In the genomic region with DNA sequence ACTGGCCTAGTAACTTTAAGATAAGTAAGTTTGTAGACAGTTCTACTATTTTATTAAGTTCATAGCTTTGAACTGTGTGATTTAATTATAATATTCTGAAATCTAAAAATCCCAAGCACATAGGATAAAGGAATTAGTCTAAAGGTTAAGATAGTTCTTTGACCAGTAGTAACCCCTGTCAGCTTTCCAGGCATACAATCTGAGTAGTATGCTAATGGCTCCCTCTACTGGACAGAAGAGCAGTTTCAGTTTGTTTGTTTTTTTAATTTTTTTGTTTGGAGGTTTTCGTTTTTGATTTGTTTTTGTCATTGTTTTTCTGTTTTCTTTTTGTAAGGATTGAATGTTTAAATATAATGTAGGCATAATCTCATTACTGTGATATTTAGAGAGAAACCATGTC, we compare ENCODE assay signal across 10 mouse cellular contexts. TPM values are rescaled to one million over a fixed set of nuclear protein-coding genes. Genes with fewer than 3 reads are reported as not detected.
A peak's percentile ranks its signal among the peaks of the same experiment; 100 is the strongest.
DNase-seq lines count a peak whose midpoint lies in the region; ATAC-seq and TF ChIP-seq lines count a peak whose summit lies in the region.
"Had no signal": no experiment of that assay in that cellular context is flagged by ENCODE, and none has a peak within 500 bp of the region (broad histone marks: within the 10 kb centered on the region; RNA-seq: fewer than 3 reads in every experiment).

No protein-coding gene starts in this region.

- H3K27ac ChIP-seq in heart, embryonic 10.5 days, result no peak overlapping the region
- H3K27ac ChIP-seq in neural tube, embryonic 13.5 days (replicated peaks), result no peak overlapping the region
- H3K27ac ChIP-seq in embryonic fibroblast, embryonic 13.5 days (ENCODE audit: insufficient read depth, low read length), result no peak overlapping the region
- H3K27ac ChIP-seq: embryonic facial prominence, embryonic 12.5 days had no signal

- DNase-seq in heart, adult 8-10 months (ENCODE audit: low spot score), result peak; percentile 55
- DNase-seq in heart, embryonic 10.5 days (ENCODE audit: low spot score), result no peak
- no peak for DNase-seq in neural tube, embryonic 10.5 days (ENCODE audit: extremely low spot score, low spot score)
- peak; percentile 57 for DNase-seq in skeletal muscle tissue, adult 2 months (ENCODE audit: low read depth, low spot score)
- DNase-seq in adrenal gland, adult 18-20 months (ENCODE audit: low spot score in 2 of 2), result no peak
- no peak for DNase-seq in frontal cortex, postnatal 36 days (ENCODE audit: low spot score in 2 of 2)

- 0 out of 2 replicates have a peak, but pooled peaks have one; percentile 8 for ATAC-seq in neural tube, embryonic 13.5 days (ENCODE audit: low read depth)

- TF ChIP-seq POLR2A in embryonic fibroblast, embryonic 13.5 days (IDR thresholded peaks at IDR 0.05; ENCODE audit: low read depth, low read length), result no peak

- H3K4me2 ChIP-seq in neural tube, embryonic 13.5 days, result no peak overlapping the region
- H3K4me2 ChIP-seq: embryonic facial prominence, embryonic 12.5 days had no signal

- no peaks in the 10 kb centered on the region for H3K27me3 ChIP-seq in heart, embryonic 10.5 days (ENCODE audit: insufficient read depth, poor library complexity, severe bottlenecking)
- no peaks in the 10 kb centered on the region for H3K27me3 ChIP-seq in neural tube, embryonic 13.5 days
- H3K27me3 ChIP-seq: embryonic facial prominence, embryonic 12.5 days; megakaryocyte, embryonic 14.5 days had no signal

- H3K9ac ChIP-seq in neural tube, embryonic 13.5 days, result no peak overlapping the region
- H3K9ac ChIP-seq: embryonic facial prominence, embryonic 12.5 days had no signal

- TF ChIP-seq CTCF in embryonic fibroblast, embryonic 13.5 days (IDR thresholded peaks at IDR 0.05; ENCODE audit: borderline replicate concordance, insufficient read depth, low read length), result 0 out of 2 replicates have a peak, but pooled peaks have one; percentile 11

- WGBS in heart, embryonic 10.5 days, result 10% methylated on average over 1 of the region's 1 CpGs
- WGBS in neural tube, embryonic 13.5 days, result 24% methylated on average over 1 of the region's 1 CpGs

- H3K4me1 ChIP-seq in heart, embryonic 10.5 days, result no peaks in the 10 kb centered on the region
- peaks cover 9% of the 10 kb centered on the region for H3K4me1 ChIP-seq in neural tube, embryonic 13.5 days (replicated peaks)
- no peaks in the 10 kb centered on the region for H3K4me1 ChIP-seq in embryonic fibroblast, embryonic 13.5 days (ENCODE audit: control insufficient read depth, insufficient read depth, low read length)
- H3K4me1 ChIP-seq: embryonic facial prominence, embryonic 12.5 days had no signal

- H3K9me3 ChIP-seq in heart, embryonic 10.5 days, result no peaks in the 10 kb centered on the region
- no peaks in the 10 kb centered on the region for H3K9me3 ChIP-seq in neural tube, embryonic 13.5 days
- H3K9me3 ChIP-seq: embryonic facial prominence, embryonic 12.5 days; megakaryocyte, embryonic 14.5 days had no signal

- H3K36me3 ChIP-seq in heart, embryonic 10.5 days, result peaks cover 4% of the 10 kb centered on the region; the same call in 1 of the 2 replicates
- H3K36me3 ChIP-seq in neural tube, embryonic 13.5 days, result peaks cover 3% of the 10 kb centered on the region; the same call in 1 of the 2 replicates
- H3K36me3 ChIP-seq: embryonic facial prominence, embryonic 12.5 days had no signal

- H3K4me3 ChIP-seq in heart, embryonic 10.5 days, result no peak overlapping the region
- H3K4me3 ChIP-seq in neural tube, embryonic 13.5 days, result no peak overlapping the region
- no peak overlapping the region for H3K4me3 ChIP-seq in embryonic fibroblast, embryonic 13.5 days (ENCODE audit: insufficient read depth, low read length)
- H3K4me3 ChIP-seq: embryonic facial prominence, embryonic 12.5 days; megakaryocyte, embryonic 14.5 days had no signal

RNA-seq across cellular contexts. Expression of a gene that starts 51.2 kb away (rescaled TPM):
- total RNA-seq in heart, adult 8-10 months (2022), result 10 to 100 TPM; 34.6 to 39.3 (median 37.5) TPM
- 8.0 and 8.1 TPM in 2 replicates for polyA plus RNA-seq in heart, embryonic 10.5 days (2016; fragmentation: Nextera tagmentation; extraction: Ambion mirVana)
- polyA plus RNA-seq in neural tube, embryonic 13.5 days (2015; fragmentation: Nextera tagmentation; extraction: Ambion mirVana), result 9.2 and 9.9 TPM in 2 replicates
- polyA plus RNA-seq in embryonic fibroblast, embryonic 13.5 days (2011; ENCODE audit: insufficient read length, low read depth, missing spikeins), result 55.9 and 57.0 TPM in 2 replicates
- 100 to 1,000 TPM in 1 of 2 experiments, 10 to 100 TPM in 1; 72.4 to 112 TPM for total RNA-seq in adrenal gland, adult 18-20 months (2021)

RNA-seq across cellular contexts. Expression of a gene that starts 51.2 kb away (rescaled TPM):
- 1 to 10 TPM; 4.2 to 5.1 (median 4.5) TPM for total RNA-seq in heart, adult 8-10 months (2022)
- 8.3 and 8.6 TPM in 2 replicates for polyA plus RNA-seq in heart, embryonic 10.5 days (2016; fragmentation: Nextera tagmentation; extraction: Ambion mirVana)
- 5.6 and 7.0 TPM in 2 replicates for polyA plus RNA-seq in neural tube, embryonic 13.5 days (2015; fragmentation: Nextera tagmentation; extraction: Ambion mirVana)
- 40.5 and 42.4 TPM in 2 replicates for polyA plus RNA-seq in embryonic fibroblast, embryonic 13.5 days (2011; ENCODE audit: insufficient read length, low read depth, missing spikeins)
- total RNA-seq in adrenal gland, adult 18-20 months (2021), result 10 to 100 TPM; 23.3 to 32.6 TPM

Comparison
In these comparisons a context has a peak if more than half of its experiments do, and no peak if none do; other contexts are left out.
1. DNase-seq: peak in heart, adult 8-10 months (single experiment) and skeletal muscle tissue, adult 2 months (single experiment); none in heart, embryonic 10.5 days (single experiment), neural tube, embryonic 10.5 days (single experiment), adrenal gland, adult 18-20 months (0 of 2) and frontal cortex, postnatal 36 days (0 of 2).